Mouse (Mus musculus): ENCODE data around the gene Chst11. TPM values are rescaled to one million over a fixed set of nuclear protein-coding genes. Genes with fewer than 3 reads are reported as not detected.

Gene Chst11
- polyA plus RNA-seq, 1 experiment from 2014 or later = 1.1 TPM

GRCm38 (mm10) chr10:83210122-83210521 is 224.8 kb downstream of the Chst11 start:
- Histone ChIP-seq H3K9me3 (replicated peaks; ENCODE audit: control insufficient read depth, low read length) (no peaks in the 10 kb centered on the region), H3K36me3 (ENCODE audit: control insufficient read depth, insufficient read depth, low read length) (no peaks in the 10 kb centered on the region), H3K27ac (ENCODE audit: low read length) (no peak overlapping the region), H3K4me3 (replicated peaks; ENCODE audit: low read length) (no peak overlapping the region), H3K4me1 (ENCODE audit: control insufficient read depth, insufficient read depth, low read length) (no peaks in the 10 kb centered on the region; the same call in 1 of the 2 replicates), H3K4me2 (ENCODE audit: low read depth, low read length) (no peak overlapping the region), H3K9ac (ENCODE audit: low read length) (no peak overlapping the region), H3K27me3 (ENCODE audit: control insufficient read depth, insufficient read depth, low read length) (no peaks in the 10 kb centered on the region)
- ATAC-seq (ENCODE audit: insufficient read depth, low FRiP score) = no peak
- WGBS = 73% methylated on average over 16 of the region's 16 CpGs

GRCm38 (mm10) chr10:83210968-83211583 is 225.8 kb downstream of the Chst11 start:
- Histone ChIP-seq H3K4me1 (ENCODE audit: control insufficient read depth, insufficient read depth, low read length) (no peaks in the 10 kb centered on the region; the same call in 1 of the 2 replicates), H3K27me3 (ENCODE audit: control insufficient read depth, insufficient read depth, low read length) (no peaks in the 10 kb centered on the region), H3K36me3 (ENCODE audit: control insufficient read depth, insufficient read depth, low read length) (no peaks in the 10 kb centered on the region), H3K27ac (ENCODE audit: low read length) (no peak overlapping the region), H3K4me3 (replicated peaks; ENCODE audit: low read length) (no peak overlapping the region), H3K4me2 (ENCODE audit: low read depth, low read length) (no peak overlapping the region), H3K9ac (ENCODE audit: low read length) (no peak overlapping the region), H3K9me3 (replicated peaks; ENCODE audit: control insufficient read depth, low read length) (no peaks in the 10 kb centered on the region)
- 50% methylated on average over 6 of the region's 6 CpGs for WGBS
- ATAC-seq (ENCODE audit: insufficient read depth, low FRiP score) = no peak

- Histone ChIP-seq H3K9me3 (replicated peaks; ENCODE audit: control insufficient read depth, low read length) (no peaks in the 10 kb centered on the region), H3K27ac (ENCODE audit: low read length) (no peak overlapping the region), H3K4me2 (ENCODE audit: low read depth, low read length) (no peak overlapping the region), H3K9ac (ENCODE audit: low read length) (no peak overlapping the region), H3K27me3 (ENCODE audit: control insufficient read depth, insufficient read depth, low read length) (no peaks in the 10 kb centered on the region), H3K36me3 (ENCODE audit: control insufficient read depth, insufficient read depth, low read length) (no peaks in the 10 kb centered on the region), H3K4me3 (replicated peaks; ENCODE audit: low read length) (no peak overlapping the region), H3K4me1 (ENCODE audit: control insufficient read depth, insufficient read depth, low read length) (no peaks in the 10 kb centered on the region; the same call in 1 of the 2 replicates)
- no peak for ATAC-seq (ENCODE audit: insufficient read depth, low FRiP score)
- 87% methylated on average over 4 of the region's 4 CpGs for WGBS
Observed at GRCm38 (mm10) chr10:83212618-83213017, 227.3 kb downstream of the Chst11 start.

- Histone ChIP-seq H3K9ac (ENCODE audit: low read length) (no peak overlapping the region), H3K27ac (ENCODE audit: low read length) (no peak overlapping the region), H3K27me3 (ENCODE audit: control insufficient read depth, insufficient read depth, low read length) (no peaks in the 10 kb centered on the region), H3K9me3 (replicated peaks; ENCODE audit: control insufficient read depth, low read length) (no peaks in the 10 kb centered on the region), H3K4me3 (replicated peaks; ENCODE audit: low read length) (no peak overlapping the region), H3K36me3 (ENCODE audit: control insufficient read depth, insufficient read depth, low read length) (no peaks in the 10 kb centered on the region), H3K4me1 (ENCODE audit: control insufficient read depth, insufficient read depth, low read length) (no peaks in the 10 kb centered on the region), H3K4me2 (ENCODE audit: low read depth, low read length) (no peak overlapping the region)
- WGBS = 55% methylated on average over 5 of the region's 5 CpGs
- ATAC-seq (ENCODE audit: insufficient read depth, low FRiP score) = no peak
Observed at GRCm38 (mm10) chr10:83215559-83215958, 230.3 kb downstream of the Chst11 start.

- Histone ChIP-seq H3K4me3 (replicated peaks; ENCODE audit: low read length) (no peak overlapping the region), H3K27me3 (ENCODE audit: control insufficient read depth, insufficient read depth, low read length) (no peaks in the 10 kb centered on the region), H3K9me3 (replicated peaks; ENCODE audit: control insufficient read depth, low read length) (no peaks in the 10 kb centered on the region), H3K4me2 (ENCODE audit: low read depth, low read length) (no peak overlapping the region), H3K9ac (ENCODE audit: low read length) (no peak overlapping the region), H3K36me3 (ENCODE audit: control insufficient read depth, insufficient read depth, low read length) (no peaks in the 10 kb centered on the region), H3K27ac (ENCODE audit: low read length) (peak overlapping the region; percentile 14; the same call in 1 of the 2 replicates), H3K4me1 (ENCODE audit: control insufficient read depth, insufficient read depth, low read length) (peaks cover 8% of the 10 kb centered on the region; the same call in 1 of the 2 replicates)
- no peak for ATAC-seq (ENCODE audit: insufficient read depth, low FRiP score)
- 46% methylated on average over 5 of the region's 5 CpGs for WGBS
Observed at GRCm38 (mm10) chr10:83217256-83217655, 232.0 kb downstream of the Chst11 start.

DNA sequence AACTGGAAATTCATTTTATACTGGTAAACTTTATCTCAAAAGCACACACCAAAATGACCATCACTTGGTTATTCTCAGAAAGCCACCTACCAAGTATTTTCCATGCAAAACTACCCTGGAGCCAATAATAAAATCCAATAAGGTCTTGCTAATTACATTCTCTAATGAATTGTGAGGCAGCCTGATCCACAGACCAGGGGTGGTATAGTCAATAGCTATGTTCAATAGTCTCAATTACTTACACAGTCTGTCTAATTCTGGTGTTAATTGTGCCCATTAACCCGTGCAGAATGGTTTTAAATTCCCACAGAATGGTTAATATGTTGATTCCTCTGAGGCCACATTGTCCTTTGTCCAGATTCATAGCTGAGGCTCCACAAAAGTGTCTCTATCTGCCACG is 233.5 kb downstream of the Chst11 start:
- 76% methylated on average over 2 of the region's 2 CpGs for WGBS
- Histone ChIP-seq H3K4me1 (ENCODE audit: control insufficient read depth, insufficient read depth, low read length) (peaks cover 8% of the 10 kb centered on the region; the same call in 1 of the 2 replicates), H3K27me3 (ENCODE audit: control insufficient read depth, insufficient read depth, low read length) (no peaks in the 10 kb centered on the region), H3K4me3 (replicated peaks; ENCODE audit: low read length) (no peak overlapping the region), H3K36me3 (ENCODE audit: control insufficient read depth, insufficient read depth, low read length) (no peaks in the 10 kb centered on the region), H3K9ac (ENCODE audit: low read length) (no peak overlapping the region), H3K4me2 (ENCODE audit: low read depth, low read length) (no peak overlapping the region), H3K27ac (ENCODE audit: low read length) (no peak overlapping the region), H3K9me3 (replicated peaks; ENCODE audit: control insufficient read depth, low read length) (no peaks in the 10 kb centered on the region)
- no peak for ATAC-seq (ENCODE audit: insufficient read depth, low FRiP score)

DNA sequence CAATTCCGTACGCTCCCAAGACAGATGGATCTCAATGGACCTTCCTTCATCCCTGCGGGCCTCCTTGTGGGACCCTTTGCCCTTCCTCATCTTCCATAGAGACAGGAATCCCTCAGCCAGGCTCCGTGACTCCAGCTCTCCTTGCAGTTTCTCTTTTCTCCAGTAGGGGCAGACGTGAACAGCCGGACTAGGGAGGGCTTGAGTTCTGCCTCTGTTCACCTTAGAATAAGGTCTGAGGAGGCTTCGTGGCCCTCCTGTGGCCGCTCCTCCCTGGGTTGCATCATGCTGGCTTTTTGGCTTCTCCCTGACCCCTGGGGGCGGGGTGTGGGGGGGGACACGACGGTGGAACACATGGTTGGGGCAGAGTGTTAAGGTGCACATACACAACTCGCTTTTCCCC is 234.4 kb downstream of the Chst11 start:
- Histone ChIP-seq H3K9ac (ENCODE audit: low read length) (no peak overlapping the region), H3K27ac (ENCODE audit: low read length) (no peak overlapping the region), H3K36me3 (ENCODE audit: control insufficient read depth, insufficient read depth, low read length) (no peaks in the 10 kb centered on the region), H3K4me1 (ENCODE audit: control insufficient read depth, insufficient read depth, low read length) (peaks cover 8% of the 10 kb centered on the region; the same call in 1 of the 2 replicates), H3K27me3 (ENCODE audit: control insufficient read depth, insufficient read depth, low read length) (no peaks in the 10 kb centered on the region), H3K4me3 (replicated peaks; ENCODE audit: low read length) (no peak overlapping the region), H3K9me3 (replicated peaks; ENCODE audit: control insufficient read depth, low read length) (no peaks in the 10 kb centered on the region), H3K4me2 (ENCODE audit: low read depth, low read length) (no peak overlapping the region)
- peak; percentile 46; the same call in 1 of the 2 replicates for ATAC-seq (ENCODE audit: insufficient read depth, low FRiP score)
- 27% methylated on average over 12 of the region's 12 CpGs for WGBS

GRCm38 (mm10) chr10:83220217-83220616 is 234.9 kb downstream of the Chst11 start:
- no peak overlapping the region for H3K9ac ChIP-seq (ENCODE audit: low read length)
- H3K27ac ChIP-seq (ENCODE audit: low read length) = no peak overlapping the region
- no peaks in the 10 kb centered on the region for H3K27me3 ChIP-seq (ENCODE audit: control insufficient read depth, insufficient read depth, low read length)
- no peak overlapping the region for H3K4me2 ChIP-seq (ENCODE audit: low read depth, low read length)
- ATAC-seq (ENCODE audit: insufficient read depth, low FRiP score) = no peak
- H3K36me3 ChIP-seq (ENCODE audit: control insufficient read depth, insufficient read depth, low read length) = no peaks in the 10 kb centered on the region
- 82% methylated on average over 10 of the region's 10 CpGs for WGBS
- H3K4me3 ChIP-seq (replicated peaks; ENCODE audit: low read length) = no peak overlapping the region
- H3K9me3 ChIP-seq (replicated peaks; ENCODE audit: control insufficient read depth, low read length) = no peaks in the 10 kb centered on the region
- peaks cover 8% of the 10 kb centered on the region; the same call in 1 of the 2 replicates for H3K4me1 ChIP-seq (ENCODE audit: control insufficient read depth, insufficient read depth, low read length)

- 65% methylated on average over 3 of the region's 3 CpGs for WGBS
- H3K9me3 ChIP-seq (replicated peaks; ENCODE audit: control insufficient read depth, low read length) = no peaks in the 10 kb centered on the region
- no peak overlapping the region for H3K4me2 ChIP-seq (ENCODE audit: low read depth, low read length)
- peak; percentile 23; the same call in 1 of the 2 replicates for ATAC-seq (ENCODE audit: insufficient read depth, low FRiP score)
- no peaks in the 10 kb centered on the region for H3K36me3 ChIP-seq (ENCODE audit: control insufficient read depth, insufficient read depth, low read length)
- H3K9ac ChIP-seq (ENCODE audit: low read length) = no peak overlapping the region
- H3K27me3 ChIP-seq (ENCODE audit: control insufficient read depth, insufficient read depth, low read length) = no peaks in the 10 kb centered on the region
- 0 out of 2 replicates have a peak overlapping the region, but pooled peaks have one; percentile 38 for H3K27ac ChIP-seq (ENCODE audit: low read length)
- H3K4me3 ChIP-seq (replicated peaks; ENCODE audit: low read length) = no peak overlapping the region
- H3K4me1 ChIP-seq (ENCODE audit: control insufficient read depth, insufficient read depth, low read length) = peaks cover 8% of the 10 kb centered on the region; the same call in 1 of the 2 replicates
Observed at GRCm38 (mm10) chr10:83220847-83221246, 235.5 kb downstream of the Chst11 start.

Data from stomach, embryonic 16.5 days (tissue).